Mouse (Mus musculus) liver, embryonic 13.5 days (tissue): Measurements from ENCODE around the gene Ptpn3. TPM values are rescaled to one million over a fixed set of nuclear protein-coding genes. Genes with fewer than 3 reads are reported as not detected.
"Not testable (repeated sequence)": the region's sequence is repeated elsewhere in the genome, so short reads cannot be mapped to it uniquely, and the experiment has no call there.

Experiments used
- ATAC-seq: fragments of 200-750 bp; cut with Nextera tagmentation; 2 replicates; pipeline ENCODE4 v1.8.0; 2017; ENCODE audit warnings: low read depth, mild to moderate bottlenecking, moderate number of reproducible peaks, moderate library complexity
- DNase-seq: peaks from one replicate; pipeline ENCODE4 v3.0.0; 2022
- H3K27ac ChIP-seq: fragments of 300-500 bp; sonication (generic); 2 replicates; pipeline ENCODE4 v1.5.1; 2015; ENCODE audit warnings: moderate library complexity, mild to moderate bottlenecking, inconsistent platforms
- H3K27me3 ChIP-seq: fragments of 300-500 bp; sonication (generic); 2 replicates; pipeline ENCODE4 v1.6.1; 2015; ENCODE audit warnings: mild to moderate bottlenecking, inconsistent platforms
- H3K36me3 ChIP-seq: fragments of 300-500 bp; sonication (generic); 2 replicates; pipeline ENCODE4 v1.6.1; 2015; ENCODE audit warnings: mild to moderate bottlenecking, inconsistent platforms
- H3K4me1 ChIP-seq: fragments of 300-500 bp; sonication (generic); replicated peaks from 2 replicates; pipeline ENCODE4 v1.6.1; 2015; ENCODE audit warnings: inconsistent platforms
- H3K4me2 ChIP-seq: fragments of 300-500 bp; sonication (generic); 2 replicates; pipeline ENCODE4 v1.6.1; 2015; ENCODE audit warnings: inconsistent platforms, mild to moderate bottlenecking, moderate library complexity
- H3K4me3 ChIP-seq: fragments of 300-500 bp; sonication (generic); replicated peaks from 2 replicates; pipeline ENCODE4 v1.5.1; 2015; ENCODE audit warnings: mild to moderate bottlenecking, inconsistent platforms
- H3K9ac ChIP-seq: fragments of 300-500 bp; sonication (generic); 2 replicates; pipeline ENCODE4 v1.6.1; 2015; ENCODE audit warnings: mild to moderate bottlenecking, inconsistent platforms
- H3K9me3 ChIP-seq: fragments of 300-500 bp; sonication (generic); replicated peaks from 2 replicates; pipeline ENCODE4 v1.6.1; 2016; ENCODE audit warnings: inconsistent platforms
- WGBS: fragments of 180-500 bp; shearing (Covaris S2); methylation state at CpG from one replicate; pipeline ENCODE4 v1.1.7; 2015; ENCODE audit not compliant: insufficient replicate concordance; 5-methylcytosine and 5-hydroxymethylcytosine counted together
- polyA plus RNA-seq: library from polyadenylated mRNA; unstranded; fragments of >200 nt; fragmentation: Nextera tagmentation; extraction: Ambion mirVana; gene quantifications from 2 replicates; pipeline ENCODE4 v1.2.1, GENCODE M21; 2015

Gene Ptpn3
- polyA plus RNA-seq, 1 experiment from 2014 or later, result 0.36 TPM

- Histone ChIP-seq H3K4me1 (no peaks in the 10 kb centered on the region), H3K4me2 (no peak overlapping the region), H3K9ac (no peak overlapping the region), H3K4me3 (no peak overlapping the region), H3K27ac (no peak overlapping the region), H3K9me3 (no peaks in the 10 kb centered on the region), H3K36me3 (no peaks in the 10 kb centered on the region), H3K27me3 (peaks cover 3% of the 10 kb centered on the region; the same call in 1 of the 2 replicates)
- peak; percentile 11 for DNase-seq
- WGBS, result 7% methylated on average over 8 of the region's 8 CpGs
- ATAC-seq, result no peak
Observed at GRCm38 (mm10) chr4:57275116-57275743, 26.4 kb downstream of the Ptpn3 start.

GRCm38 (mm10) chr4:57273532-57274502 is 27.8 kb downstream of the Ptpn3 start:
- H3K9ac ChIP-seq, result no peak overlapping the region
- no peaks in the 10 kb centered on the region for H3K9me3 ChIP-seq
- H3K4me1 ChIP-seq, result no peaks in the 10 kb centered on the region
- H3K27me3 ChIP-seq, result peaks cover 3% of the 10 kb centered on the region; the same call in 1 of the 2 replicates
- no peak overlapping the region for H3K27ac ChIP-seq
- no peak overlapping the region for H3K4me3 ChIP-seq
- no peaks in the 10 kb centered on the region for H3K36me3 ChIP-seq
- H3K4me2 ChIP-seq, result no peak overlapping the region
- DNase-seq (no peak), ATAC-seq (no peak)
- 40% methylated on average over 15 of the region's 15 CpGs for WGBS

DNA sequence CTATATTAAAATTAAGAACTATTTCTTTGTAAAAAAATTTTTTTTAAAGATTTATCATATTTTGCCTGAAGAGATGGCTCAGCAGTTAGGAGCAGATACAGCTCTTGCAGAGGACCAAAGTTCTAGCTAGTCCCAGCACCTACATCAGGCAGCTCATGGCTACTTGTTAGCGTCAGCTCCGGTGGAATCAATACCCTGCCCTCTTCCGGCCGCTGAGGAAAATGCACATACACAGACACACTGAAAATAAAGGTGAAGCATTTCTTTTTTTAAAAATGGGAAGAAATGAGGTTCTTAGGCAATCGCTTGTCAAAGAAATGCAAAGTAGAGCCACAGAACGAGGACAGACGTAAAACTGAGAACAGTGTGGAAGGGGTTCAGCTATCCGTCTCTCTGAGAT is 30.6 kb downstream of the Ptpn3 start:
- H3K4me2 ChIP-seq, result no peak overlapping the region
- H3K9me3 ChIP-seq, result no peaks in the 10 kb centered on the region
- H3K36me3 ChIP-seq, result no peaks in the 10 kb centered on the region
- ATAC-seq, result no peak
- no peak overlapping the region for H3K9ac ChIP-seq
- H3K4me1 ChIP-seq, result no peaks in the 10 kb centered on the region
- H3K27me3 ChIP-seq, result peaks cover 3% of the 10 kb centered on the region; the same call in 1 of the 2 replicates
- no peak overlapping the region for H3K27ac ChIP-seq
- WGBS, result 54% methylated on average over 8 of the region's 8 CpGs
- no peak for DNase-seq
- no peak overlapping the region for H3K4me3 ChIP-seq

- not testable (repeated sequence) for ATAC-seq, H3K4me2 ChIP-seq, H3K4me1 ChIP-seq, H3K36me3 ChIP-seq, H3K4me3 ChIP-seq, DNase-seq, H3K27ac ChIP-seq, H3K9me3 ChIP-seq, H3K27me3 ChIP-seq, H3K9ac ChIP-seq
- WGBS, result 57% methylated on average over 5 of the region's 5 CpGs
Observed at GRCm38 (mm10) chr4:57270489-57270888, 31.1 kb downstream of the Ptpn3 start.

DNA sequence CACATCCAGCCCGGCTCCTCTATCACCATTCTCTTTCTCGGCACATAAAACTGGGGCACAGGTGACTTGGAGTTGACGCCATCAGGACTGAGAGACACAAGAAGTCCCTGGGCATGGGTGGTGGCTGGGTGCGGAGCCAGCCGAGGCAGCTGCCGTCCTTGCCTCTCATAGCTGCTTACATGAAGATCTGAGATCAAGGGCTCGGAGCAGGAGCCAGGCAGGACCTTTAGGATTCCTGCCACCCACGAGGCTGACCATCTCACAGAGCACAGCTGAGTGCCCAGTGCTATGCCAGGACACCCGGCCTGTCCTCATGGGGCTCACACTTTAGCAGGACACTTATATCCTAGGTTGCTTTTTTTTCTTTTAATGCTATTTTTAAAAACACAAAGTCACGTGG is 32.3 kb downstream of the Ptpn3 start:
- Histone ChIP-seq H3K27ac (no peak overlapping the region), H3K4me1 (no peaks in the 10 kb centered on the region), H3K4me2 (no peak overlapping the region), H3K4me3 (no peak overlapping the region), H3K9me3 (no peaks in the 10 kb centered on the region), H3K36me3 (no peaks in the 10 kb centered on the region), H3K27me3 (peaks cover 3% of the 10 kb centered on the region; the same call in 1 of the 2 replicates), H3K9ac (no peak overlapping the region)
- 70% methylated on average over 10 of the region's 10 CpGs for WGBS
- DNase-seq (no peak), ATAC-seq (no peak)

GRCm38 (mm10) chr4:57268330-57268729 is 33.3 kb downstream of the Ptpn3 start:
- ATAC-seq, result no peak
- 69% methylated on average over 8 of the region's 8 CpGs for WGBS
- no peak overlapping the region for H3K27ac ChIP-seq

DNA sequence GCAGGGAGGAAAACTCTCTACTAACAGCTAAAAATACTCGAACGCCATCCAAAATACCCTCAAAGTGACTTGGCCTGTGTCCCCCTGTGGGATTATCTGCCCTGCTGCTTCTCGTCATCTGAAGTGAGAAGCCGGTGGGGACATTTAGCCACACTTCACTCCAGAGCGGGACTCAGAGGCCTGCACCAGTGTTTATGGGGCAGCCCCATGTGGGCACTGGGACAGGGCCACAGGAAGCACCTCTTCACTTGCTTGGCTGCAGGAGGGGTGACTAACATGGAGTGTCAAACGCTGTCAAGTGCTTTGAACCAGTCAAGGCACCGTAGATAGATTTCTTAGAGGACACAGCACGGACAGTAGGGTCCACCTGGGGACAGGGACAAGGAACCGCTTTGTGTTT is 35.2 kb downstream of the Ptpn3 start:
- Histone ChIP-seq H3K4me2 (no peak overlapping the region), H3K36me3 (no peaks in the 10 kb centered on the region), H3K27ac (no peak overlapping the region), H3K9ac (no peak overlapping the region), H3K4me1 (no peaks in the 10 kb centered on the region), H3K27me3 (no peaks in the 10 kb centered on the region), H3K4me3 (no peak overlapping the region), H3K9me3 (no peaks in the 10 kb centered on the region)
- DNase-seq, result no peak
- WGBS, result 71% methylated on average over 9 of the region's 9 CpGs
- ATAC-seq, result no peak

More at GRCm38 (mm10) chr4:57268330-57268729, 33.3 kb downstream of the Ptpn3 start:
- DNase-seq, result no peak
- no peaks in the 10 kb centered on the region for H3K9me3 ChIP-seq
- no peak overlapping the region for H3K9ac ChIP-seq
- H3K4me2 ChIP-seq, result no peak overlapping the region
- H3K4me1 ChIP-seq, result no peaks in the 10 kb centered on the region
- H3K4me3 ChIP-seq, result no peak overlapping the region
- no peaks in the 10 kb centered on the region for H3K36me3 ChIP-seq
- H3K27me3 ChIP-seq, result no peaks in the 10 kb centered on the region

DNA sequence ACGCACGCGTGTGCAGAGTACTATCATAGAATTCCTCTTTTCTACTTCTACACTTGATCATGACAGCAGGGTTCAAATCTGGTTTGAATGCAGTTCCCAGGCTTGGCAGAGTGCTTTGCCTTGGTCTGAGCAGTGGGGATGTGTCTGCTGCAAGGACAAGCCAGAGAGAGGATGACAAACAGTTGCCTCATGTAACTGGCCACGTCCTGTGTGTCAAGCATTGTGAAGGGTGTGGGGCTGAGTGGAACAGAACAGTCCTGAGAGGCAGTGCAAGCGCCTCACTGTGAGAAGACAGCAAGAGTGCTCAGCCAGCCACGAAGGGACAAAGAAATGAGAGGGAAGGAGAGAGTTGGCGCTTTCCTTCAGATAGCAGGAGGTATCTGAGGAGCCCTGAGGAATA is 37.9 kb downstream of the Ptpn3 start:
- ATAC-seq (no peak), DNase-seq (no peak)
- Histone ChIP-seq H3K4me3 (no peak overlapping the region), H3K9ac (no peak overlapping the region), H3K27me3 (no peaks in the 10 kb centered on the region), H3K4me2 (no peak overlapping the region), H3K9me3 (no peaks in the 10 kb centered on the region), H3K36me3 (no peaks in the 10 kb centered on the region), H3K27ac (no peak overlapping the region), H3K4me1 (no peaks in the 10 kb centered on the region)
- 67% methylated on average over 7 of the region's 7 CpGs for WGBS

DNA sequence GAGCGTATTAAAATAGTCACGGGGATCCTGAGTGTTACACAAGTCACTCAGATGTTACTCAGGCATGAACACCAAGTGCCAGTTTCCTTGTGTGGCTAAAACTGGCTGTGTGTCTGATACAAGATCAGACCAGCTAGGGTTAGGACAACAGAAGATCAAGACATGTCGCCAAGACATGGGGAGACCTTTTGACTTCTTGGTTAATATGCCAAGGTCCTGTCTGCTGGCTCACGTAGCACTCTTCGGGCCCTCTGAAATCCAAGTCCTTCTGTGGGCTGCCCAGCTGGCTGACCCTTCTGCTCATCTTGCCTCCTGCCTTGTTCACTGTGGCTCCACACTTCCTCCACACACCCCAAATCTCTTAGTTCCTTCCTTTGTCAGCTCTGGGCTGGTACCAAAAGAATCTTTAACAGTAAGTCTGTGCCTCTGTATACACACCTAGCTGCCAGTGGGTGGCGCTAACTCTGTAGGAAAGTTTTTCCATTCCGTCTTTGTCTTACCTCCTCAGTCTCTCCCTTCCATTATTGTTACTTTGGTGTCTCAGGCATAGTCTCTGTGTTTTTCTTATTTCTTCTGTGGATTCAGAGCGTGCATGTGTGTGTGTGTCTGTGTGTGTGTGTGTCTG is 38.5 kb downstream of the Ptpn3 start:
- WGBS, result 62% methylated on average over 8 of the region's 8 CpGs
- DNase-seq, result no peak

DNA sequence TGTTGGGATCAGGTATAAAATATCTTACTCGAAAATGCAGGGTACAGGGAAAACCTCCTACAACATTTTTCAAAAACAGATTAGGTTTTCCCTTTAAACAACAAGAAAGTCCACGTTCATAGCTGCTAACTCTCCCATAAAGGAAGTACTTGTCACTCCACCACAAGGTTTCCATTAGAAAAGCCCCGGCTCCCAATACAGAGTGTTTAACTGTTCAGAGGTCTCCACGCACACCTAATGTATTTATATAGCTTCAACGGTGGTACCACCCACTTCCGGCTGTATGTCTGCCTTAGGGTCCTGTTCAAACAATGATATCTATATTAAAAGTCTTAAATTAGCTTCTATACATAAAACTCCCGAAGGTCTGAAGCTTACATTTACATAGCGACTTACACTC is 39.2 kb downstream of the Ptpn3 start:
- Histone ChIP-seq H3K4me1 (no peaks in the 10 kb centered on the region), H3K4me3 (no peak overlapping the region), H3K27me3 (no peaks in the 10 kb centered on the region), H3K9ac (no peak overlapping the region), H3K36me3 (no peaks in the 10 kb centered on the region), H3K9me3 (no peaks in the 10 kb centered on the region), H3K4me2 (no peak overlapping the region), H3K27ac (no peak overlapping the region)
- DNase-seq (no peak), ATAC-seq (no peak)
- 60% methylated on average over 8 of the region's 8 CpGs for WGBS

More for the DNA sequence above, 38.5 kb downstream of the Ptpn3 start:
- Histone ChIP-seq H3K4me1 (no peaks in the 10 kb centered on the region), H3K4me3 (no peak overlapping the region), H3K36me3 (no peaks in the 10 kb centered on the region), H3K4me2 (no peak overlapping the region), H3K9me3 (no peaks in the 10 kb centered on the region), H3K9ac (no peak overlapping the region), H3K27me3 (no peaks in the 10 kb centered on the region), H3K27ac (no peak overlapping the region)
- ATAC-seq, result no peak

DNA sequence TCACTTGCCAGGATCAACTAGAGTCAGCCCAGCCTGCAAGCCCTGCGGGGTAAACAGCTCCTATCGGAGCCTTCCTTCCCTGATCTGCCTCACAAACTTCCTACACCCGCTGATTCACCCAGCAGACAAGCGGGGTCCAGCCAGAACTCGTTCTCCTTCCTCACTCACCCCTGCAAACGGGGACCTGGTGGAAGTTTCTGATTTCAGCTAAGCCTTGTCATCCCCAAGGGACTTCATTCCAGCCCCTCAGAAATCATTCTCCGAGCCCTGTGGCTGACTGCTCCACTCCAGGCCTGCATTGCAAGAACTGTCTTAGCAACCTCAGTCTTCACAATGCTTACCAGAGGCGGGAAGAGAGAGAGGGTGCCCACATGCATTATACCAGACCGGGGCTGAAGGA is 39.8 kb downstream of the Ptpn3 start:
- ATAC-seq (no peak), DNase-seq (no peak)
- no peaks in the 10 kb centered on the region for H3K27me3 ChIP-seq
- no peaks in the 10 kb centered on the region for H3K9me3 ChIP-seq
- H3K4me1 ChIP-seq, result no peaks in the 10 kb centered on the region
- WGBS, result 51% methylated on average over 9 of the region's 9 CpGs
- no peak overlapping the region for H3K27ac ChIP-seq
- no peak overlapping the region for H3K9ac ChIP-seq
- H3K4me3 ChIP-seq, result no peak overlapping the region
- no peak overlapping the region for H3K4me2 ChIP-seq
- H3K36me3 ChIP-seq, result no peaks in the 10 kb centered on the region
